Mouse (Mus musculus) erythroblast, embryonic 14.5 days (primary cell): ENCODE data around the gene Tcta.
"Not testable (repeated sequence)": the region's sequence is repeated elsewhere in the genome, so short reads cannot be mapped to it uniquely, and the experiment has no call there.

Source experiments
- GATA1 ChIP-seq: IDR thresholded peaks from 2 replicates; pipeline ENCODE4 v1.6.1; 2012; ENCODE audit warnings: low read length, inconsistent platforms, mixed read lengths
- TAL1 ChIP-seq: IDR thresholded peaks from 3 replicates; pipeline ENCODE4 v1.6.1; 2012; ENCODE audit warnings: low read length, inconsistent platforms, mixed read lengths

- TF ChIP-seq GATA1, TAL1: not testable (repeated sequence)
These were observed 37.3 kb downstream of the Tcta start for GRCm38 (mm10) chr9:108268701-108269100.
